Mouse (Mus musculus) testis, adult 10 weeks (tissue): ENCODE data around the gene Met. TPM values are rescaled to one million over a fixed set of nuclear protein-coding genes. Genes with fewer than 3 reads are reported as not detected.

ENCODE experiments used
- polyA plus RNA-seq: library from polyadenylated mRNA; stranded (reverse); fragments of 350-450 nt; fragmentation: Illumina TruSeq; extraction: RNeasy Lipid Tissue Mini Kit (QIAGEN cat#74804); gene quantifications from one replicate; pipeline ENCODE4 v1.2.3, GENCODE M21; 2014; ENCODE audit warnings: low read depth, low replicate concordance

The Met gene
- 1.6 TPM for polyA plus RNA-seq

GRCm38 (mm10) chr6:17463434-17464280, at the start of gene Met:
Met (plus strand) TSS chr6:17463800.

Other genes with a start within 250 kb of the Met start
- gene Cav2, start 182.6 kb upstream of the Met start, polyA plus RNA-seq, result 5.8 TPM
- gene Cav1, start 157.5 kb upstream of the Met start, polyA plus RNA-seq, result 16.4 TPM
- 154 TPM for gene Capza2, start 172.4 kb downstream of the Met start, polyA plus RNA-seq
- 14.1 TPM for gene St7, start 229.1 kb downstream of the Met start, polyA plus RNA-seq